Comparison of ENCODE assay signal across 8 mouse cellular contexts in genomic region chr2:154407063-154407642, GRCm38 (mm10). TPM values are rescaled to one million over a fixed set of nuclear protein-coding genes. Genes with fewer than 3 reads are reported as not detected.
DNase-seq lines count a peak whose midpoint lies in the region; ATAC-seq and TF ChIP-seq lines count a peak whose summit lies in the region.

No protein-coding gene starts in this region.

- peak overlapping the region; percentile 69 for H3K9ac ChIP-seq in kidney, embryonic 15.5 days
- H3K9ac ChIP-seq in forebrain, postnatal 0 days: peak overlapping the region; percentile 80
- H3K9ac ChIP-seq in liver, embryonic 15.5 days: peak overlapping the region; percentile 57

- H3K27ac ChIP-seq in kidney, embryonic 15.5 days: 0 out of 2 replicates have a peak overlapping the region, but pooled peaks have one; percentile 41
- no peak overlapping the region for H3K27ac ChIP-seq in forebrain, postnatal 0 days (ENCODE audit: low read depth, low read length)
- no peak overlapping the region for H3K27ac ChIP-seq in liver, embryonic 15.5 days (replicated peaks)

- peaks cover 32% of the 10 kb centered on the region for H3K4me1 ChIP-seq in kidney, embryonic 15.5 days
- H3K4me1 ChIP-seq in forebrain, postnatal 0 days (ENCODE audit: insufficient read depth): peaks cover 14% of the 10 kb centered on the region
- H3K4me1 ChIP-seq in liver, embryonic 15.5 days (replicated peaks): peaks cover 16% of the 10 kb centered on the region

- no peak; the same call in 1 of the 2 replicates for ATAC-seq in kidney, embryonic 15.5 days (replicated peaks; ENCODE audit: low FRiP score)
- ATAC-seq in forebrain, postnatal 0 days: no peak
- ATAC-seq in liver, embryonic 15.5 days (ENCODE audit: insufficient read depth): no peak
- ATAC-seq in granulocyte monocyte progenitor cell, adult 5-6 weeks (replicated peaks; ENCODE audit: poor library complexity, severe bottlenecking): no peak

- no peak for DNase-seq in kidney, postnatal 14 days
- DNase-seq in R1 (ENCODE audit: low read depth, low spot score): peak; percentile 72
- DNase-seq in forebrain, postnatal 0 days: no peak
- DNase-seq in natural killer cell, adult 2 months (ENCODE audit: low spot score in 2 of 2): no peak
- DNase-seq in urinary bladder, postnatal 4 days (ENCODE audit: low spot score in 2 of 2): no peak

- H3K27me3 ChIP-seq in kidney, embryonic 15.5 days: peaks cover 10% of the 10 kb centered on the region; the same call in 1 of the 2 replicates
- no peaks in the 10 kb centered on the region for H3K27me3 ChIP-seq in forebrain, postnatal 0 days (ENCODE audit: insufficient read depth, low read length)
- peaks cover 53% of the 10 kb centered on the region for H3K27me3 ChIP-seq in liver, embryonic 15.5 days

- H3K9me3 ChIP-seq in kidney, embryonic 15.5 days (replicated peaks): no peaks in the 10 kb centered on the region
- H3K9me3 ChIP-seq in forebrain, postnatal 0 days (ENCODE audit: low read length): no peaks in the 10 kb centered on the region
- H3K9me3 ChIP-seq in liver, embryonic 15.5 days (replicated peaks): no peaks in the 10 kb centered on the region

- 34% methylated on average over 11 of the region's 11 CpGs for WGBS in kidney, embryonic 15.5 days
- WGBS in forebrain, postnatal 0 days: 33% methylated on average over 11 of the region's 11 CpGs
- WGBS in liver, embryonic 15.5 days (ENCODE audit: insufficient replicate concordance): 31% methylated on average over 11 of the region's 11 CpGs

- no peak for TF ChIP-seq CTCF in forebrain, postnatal 0 days (IDR thresholded peaks at IDR 0.05; ENCODE audit: low read depth)

- H3K36me3 ChIP-seq in kidney, embryonic 15.5 days: no peaks in the 10 kb centered on the region
- H3K36me3 ChIP-seq in forebrain, postnatal 0 days (ENCODE audit: insufficient read depth): no peaks in the 10 kb centered on the region
- no peaks in the 10 kb centered on the region for H3K36me3 ChIP-seq in liver, embryonic 15.5 days (replicated peaks)

- peak overlapping the region; percentile 76 for H3K4me3 ChIP-seq in kidney, embryonic 15.5 days (replicated peaks)
- peak overlapping the region; percentile 82 for H3K4me3 ChIP-seq in forebrain, postnatal 0 days (ENCODE audit: low read depth, low read length)
- peak overlapping the region; percentile 67 for H3K4me3 ChIP-seq in liver, embryonic 15.5 days (replicated peaks)

- peak overlapping the region; percentile 90 for H3K4me2 ChIP-seq in kidney, embryonic 15.5 days
- H3K4me2 ChIP-seq in forebrain, postnatal 0 days (ENCODE audit: low read depth): peak overlapping the region; percentile 72
- peak overlapping the region; percentile 93 for H3K4me2 ChIP-seq in liver, embryonic 15.5 days

RNA-seq across cellular contexts. Expression of gene Snta1, which starts 0.7 kb away (rescaled TPM):
- polyA plus RNA-seq in kidney, embryonic 15.5 days (2015; fragmentation: Nextera tagmentation; extraction: Ambion mirVana): 12.0 and 12.7 TPM in 2 replicates
- total RNA-seq in forebrain, postnatal 0 days (2014; rRNA removed): 23.0 and 25.3 TPM in 2 replicates
- 14.8 and 15.8 TPM in 2 replicates for polyA plus RNA-seq in forebrain, postnatal 0 days (2015; fragmentation: Nextera tagmentation; extraction: Ambion mirVana)
- 2.9 and 3.4 TPM in 2 replicates for polyA plus RNA-seq in liver, embryonic 15.5 days (2015; fragmentation: Nextera tagmentation; extraction: Ambion mirVana)
- total RNA-seq in granulocyte monocyte progenitor cell, adult 5-6 weeks (2014; fragmentation: Nextera tagmentation): 0.56 TPM in 1 of 2 replicates, not detected in the other
- 0.04 TPM in 1 of 2 replicates, not detected in the other for total RNA-seq in granulocyte monocyte progenitor cell, adult 5-6 weeks (2017)

RNA-seq across cellular contexts. Expression of gene Cbfa2t2, which starts 29.1 kb away (rescaled TPM):
- polyA plus RNA-seq in kidney, embryonic 15.5 days (2015; fragmentation: Nextera tagmentation; extraction: Ambion mirVana): 38.8 and 46.0 TPM in 2 replicates
- 32.5 and 41.8 TPM in 2 replicates for total RNA-seq in forebrain, postnatal 0 days (2014; rRNA removed)
- polyA plus RNA-seq in forebrain, postnatal 0 days (2015; fragmentation: Nextera tagmentation; extraction: Ambion mirVana): 22.1 and 31.9 TPM in 2 replicates
- polyA plus RNA-seq in liver, embryonic 15.5 days (2015; fragmentation: Nextera tagmentation; extraction: Ambion mirVana): 6.7 and 8.3 TPM in 2 replicates
- 13.3 and 14.7 TPM in 2 replicates for total RNA-seq in granulocyte monocyte progenitor cell, adult 5-6 weeks (2014; fragmentation: Nextera tagmentation)
- 12.1 and 13.0 TPM in 2 replicates for total RNA-seq in granulocyte monocyte progenitor cell, adult 5-6 weeks (2017)

RNA-seq across cellular contexts. Expression of gene Cdk5rap1, which starts 34.3 kb away (rescaled TPM):
- 19.0 and 20.4 TPM in 2 replicates for polyA plus RNA-seq in kidney, embryonic 15.5 days (2015; fragmentation: Nextera tagmentation; extraction: Ambion mirVana)
- 14.3 and 14.7 TPM in 2 replicates for total RNA-seq in forebrain, postnatal 0 days (2014; rRNA removed)
- 6.3 and 10.4 TPM in 2 replicates for polyA plus RNA-seq in forebrain, postnatal 0 days (2015; fragmentation: Nextera tagmentation; extraction: Ambion mirVana)
- polyA plus RNA-seq in liver, embryonic 15.5 days (2015; fragmentation: Nextera tagmentation; extraction: Ambion mirVana): 12.6 and 12.8 TPM in 2 replicates
- 10.7 and 15.4 TPM in 2 replicates for total RNA-seq in granulocyte monocyte progenitor cell, adult 5-6 weeks (2014; fragmentation: Nextera tagmentation)
- total RNA-seq in granulocyte monocyte progenitor cell, adult 5-6 weeks (2017): 15.6 and 16.1 TPM in 2 replicates
